8 mouse cellular contexts compared by ENCODE assay signal in the genomic region with DNA sequence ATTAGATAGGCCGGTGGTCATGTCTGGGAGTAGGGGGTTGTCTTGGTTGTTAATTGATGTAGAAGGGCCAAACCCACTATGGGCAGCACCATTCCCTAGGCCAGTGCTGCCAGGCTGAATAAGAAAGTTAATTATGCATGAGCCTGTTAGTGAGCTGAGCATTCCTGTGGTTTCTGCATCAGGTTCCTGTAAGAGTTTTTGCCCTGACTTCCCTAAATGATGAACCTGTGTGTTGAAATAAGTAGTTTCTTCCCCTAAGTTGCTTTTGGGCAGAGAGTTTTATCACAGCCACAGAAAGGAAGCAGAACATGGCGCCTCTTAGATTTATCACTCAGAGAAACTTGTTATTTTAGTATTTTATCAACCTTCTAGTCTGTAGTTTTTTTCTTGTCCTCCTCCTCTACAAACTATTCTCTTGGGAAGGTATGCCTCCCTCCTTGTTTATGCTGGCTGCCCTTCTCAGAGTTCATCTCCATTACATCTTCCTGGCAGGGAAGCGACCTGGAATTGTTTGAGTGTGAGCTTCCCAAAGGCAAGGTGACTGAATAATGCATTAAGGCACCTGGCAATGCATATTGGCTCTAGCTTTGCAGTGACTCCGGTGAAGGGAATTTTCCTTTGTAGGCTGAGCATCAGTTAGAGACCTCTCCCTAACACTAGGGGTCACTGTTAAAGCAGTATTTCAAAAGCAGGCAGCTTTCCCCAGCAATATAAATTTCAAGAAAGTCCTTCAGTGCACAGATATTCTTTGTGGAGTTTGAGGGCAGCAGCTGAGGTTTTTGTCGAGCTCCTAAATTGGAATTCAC. TPM values are rescaled to one million over a fixed set of nuclear protein-coding genes. Genes with fewer than 3 reads are reported as not detected.
DNase-seq lines count a peak whose midpoint lies in the region; ATAC-seq and TF ChIP-seq lines count a peak whose summit lies in the region.

No protein-coding gene starts in this region.

- no peaks in the 10 kb centered on the region for H3K4me1 ChIP-seq in forebrain, embryonic 16.5 days (replicated peaks; ENCODE audit: control insufficient read depth, insufficient read depth, low read length)
- no peaks in the 10 kb centered on the region for H3K4me1 ChIP-seq in forebrain, embryonic 12.5 days
- no peaks in the 10 kb centered on the region; the same call in 1 of the 2 replicates for H3K4me1 ChIP-seq in lung, adult 2 months (ENCODE audit: control insufficient read depth, insufficient read depth, low read length)

- H3K9ac ChIP-seq in forebrain, embryonic 16.5 days (replicated peaks; ENCODE audit: low read depth, low read length): no peak overlapping the region
- H3K9ac ChIP-seq in forebrain, embryonic 12.5 days: no peak overlapping the region

- TF ChIP-seq CTCF in lung, adult 2 months (IDR thresholded peaks at IDR 0.05; ENCODE audit: insufficient read depth, low read length): peak; percentile 17; the same call in 1 of the 2 replicates
- TF ChIP-seq CTCF in brain, embryonic 14.5 days (IDR thresholded peaks at IDR 0.05; ENCODE audit: borderline replicate concordance, extremely low read depth, insufficient read depth, insufficient read length): peak; percentile 66; the same call in 1 of the 2 replicates

- no peak for TF ChIP-seq POLR2A in lung, adult 2 months (IDR thresholded peaks at IDR 0.05; ENCODE audit: borderline replicate concordance, extremely low read depth, low read depth, low read length)
- TF ChIP-seq POLR2A in brain, embryonic 14.5 days (IDR thresholded peaks at IDR 0.05; ENCODE audit: borderline replicate concordance, extremely low read depth, insufficient read depth, insufficient read length, poor library complexity, severe bottlenecking): no peak

- no peak overlapping the region for H3K27ac ChIP-seq in forebrain, embryonic 16.5 days (ENCODE audit: low read length)
- H3K27ac ChIP-seq in forebrain, embryonic 12.5 days: no peak overlapping the region

- no peak overlapping the region for H3K4me3 ChIP-seq in forebrain, embryonic 16.5 days (replicated peaks; ENCODE audit: low read length)
- H3K4me3 ChIP-seq in forebrain, embryonic 12.5 days (replicated peaks): no peak overlapping the region
- no peak overlapping the region for H3K4me3 ChIP-seq in lung, adult 2 months (replicated peaks; ENCODE audit: extremely low read depth, low read depth, low read length)

- DNase-seq in lung, adult 2 months: no peak
- DNase-seq in lung, adult 18-20 months: no peak
- DNase-seq in brain, embryonic 14.5 days (ENCODE audit: low read depth): peak; percentile 83
- DNase-seq in heart, postnatal 4 days: peak; percentile 18
- no peak for DNase-seq in ovary, postnatal 14 days (ENCODE audit: low spot score)

- peak; percentile 52; the same call in 1 of the 2 replicates for ATAC-seq in forebrain, embryonic 16.5 days
- ATAC-seq in forebrain, embryonic 12.5 days (ENCODE audit: low FRiP score): no peak
- ATAC-seq in megakaryocyte progenitor cell, adult 5-6 weeks (replicated peaks; ENCODE audit: poor library complexity): peak; percentile 90

- H3K27me3 ChIP-seq in forebrain, embryonic 16.5 days (replicated peaks; ENCODE audit: control insufficient read depth, insufficient read depth, low read length): no peaks in the 10 kb centered on the region
- no peaks in the 10 kb centered on the region for H3K27me3 ChIP-seq in forebrain, embryonic 12.5 days

- no peaks in the 10 kb centered on the region for H3K9me3 ChIP-seq in forebrain, embryonic 16.5 days (ENCODE audit: control insufficient read depth, low read length)
- H3K9me3 ChIP-seq in forebrain, embryonic 12.5 days: no peaks in the 10 kb centered on the region

- no peak overlapping the region for H3K4me2 ChIP-seq in forebrain, embryonic 16.5 days (ENCODE audit: low read length)
- H3K4me2 ChIP-seq in forebrain, embryonic 12.5 days: no peak overlapping the region

- no peaks in the 10 kb centered on the region for H3K36me3 ChIP-seq in forebrain, embryonic 16.5 days (ENCODE audit: control insufficient read depth, insufficient read depth)
- no peaks in the 10 kb centered on the region for H3K36me3 ChIP-seq in forebrain, embryonic 12.5 days (replicated peaks)

- WGBS in forebrain, embryonic 16.5 days: 30% methylated on average over 5 of the region's 5 CpGs
- 23% methylated on average over 5 of the region's 5 CpGs for whole genome bisulfite sequencing in forebrain, embryonic 12.5 days
- 21% methylated on average over 5 of the region's 5 CpGs for WGBS in lung, adult 2 months

RNA-seq across cellular contexts. Expression of a gene that starts 21.9 kb away (rescaled TPM):
- 0.06 TPM in 1 of 2 replicates, not detected in the other for polyA plus RNA-seq in forebrain, embryonic 16.5 days (2015; fragmentation: Nextera tagmentation; extraction: Ambion mirVana)
- not detected in 2 replicates for polyA plus RNA-seq in forebrain, embryonic 12.5 days (2016; fragmentation: Nextera tagmentation; extraction: Ambion mirVana)
- polyA plus RNA-seq in lung, adult 2 months (2012; rRNA removed): 0.04 TPM in 1 of 2 replicates, not detected in the other
- 0.01 and 0.04 TPM in 2 replicates for polyA plus RNA-seq in brain, embryonic 14.5 days (2012; rRNA removed)
- total RNA-seq in heart, postnatal 4 days (2021): under 1 TPM; 0.33 to 0.34 TPM
- not detected in 2 replicates for total RNA-seq in megakaryocyte progenitor cell, adult 5-6 weeks (2015)
- not detected in 2 replicates for total RNA-seq in megakaryocyte progenitor cell, adult 5-6 weeks (2017)

RNA-seq across cellular contexts. Expression of a gene that starts 32.8 kb away (rescaled TPM):
- polyA plus RNA-seq in forebrain, embryonic 16.5 days (2015; fragmentation: Nextera tagmentation; extraction: Ambion mirVana): 24.9 and 30.2 TPM in 2 replicates
- polyA plus RNA-seq in forebrain, embryonic 12.5 days (2016; fragmentation: Nextera tagmentation; extraction: Ambion mirVana): 31.0 and 31.8 TPM in 2 replicates
- polyA plus RNA-seq in lung, adult 2 months (2012; rRNA removed): 9.4 and 14.2 TPM in 2 replicates
- 13.6 and 16.4 TPM in 2 replicates for polyA plus RNA-seq in brain, embryonic 14.5 days (2012; rRNA removed)
- total RNA-seq in heart, postnatal 4 days (2021): 10 to 100 TPM; 36.0 to 41.6 TPM
- total RNA-seq in megakaryocyte progenitor cell, adult 5-6 weeks (2015): 20.8 and 21.3 TPM in 2 replicates
- total RNA-seq in megakaryocyte progenitor cell, adult 5-6 weeks (2017): 32.4 and 33.8 TPM in 2 replicates

RNA-seq across cellular contexts. Expression of a gene that starts 50.7 kb away (rescaled TPM):
- polyA plus RNA-seq in forebrain, embryonic 16.5 days (2015; fragmentation: Nextera tagmentation; extraction: Ambion mirVana): 0.85 and 1.2 TPM in 2 replicates
- polyA plus RNA-seq in forebrain, embryonic 12.5 days (2016; fragmentation: Nextera tagmentation; extraction: Ambion mirVana): 0.09 and 0.27 TPM in 2 replicates
- polyA plus RNA-seq in lung, adult 2 months (2012; rRNA removed): 6.4 and 11.9 TPM in 2 replicates
- polyA plus RNA-seq in brain, embryonic 14.5 days (2012; rRNA removed): 0.75 and 0.96 TPM in 2 replicates
- 1 to 10 TPM; 3.6 to 4.0 TPM for total RNA-seq in heart, postnatal 4 days (2021)
- total RNA-seq in megakaryocyte progenitor cell, adult 5-6 weeks (2015): 9.9 and 10.6 TPM in 2 replicates
- total RNA-seq in megakaryocyte progenitor cell, adult 5-6 weeks (2017): 4.0 and 4.6 TPM in 2 replicates

Comparison
In these comparisons a context has a peak if more than half of its experiments do, and no peak if none do; other contexts are left out.
1. DNase-seq: peak in brain, embryonic 14.5 days (single experiment) and heart, postnatal 4 days (single experiment); none in lung, adult 2 months (single experiment), lung, adult 18-20 months (0 of 2) and ovary, postnatal 14 days (single experiment).